In genomic region chr17:84498639-84499038, GRCm38 (mm10) we compare ENCODE assay signal across 11 mouse cellular contexts. TPM values are rescaled to one million over a fixed set of nuclear protein-coding genes. Genes with fewer than 3 reads are reported as not detected.
DNase-seq lines count a peak whose midpoint lies in the region; ATAC-seq lines count a peak whose summit lies in the region.
"Had no signal": no experiment of that assay in that cellular context is flagged by ENCODE, and none has a peak within 500 bp of the region (broad histone marks: within the 10 kb centered on the region; RNA-seq: fewer than 3 reads in every experiment).

No protein-coding gene starts in this region.

- no peak overlapping the region for H3K27ac ChIP-seq in heart, embryonic 12.5 days (ENCODE audit: poor library complexity, severe bottlenecking)
- H3K27ac ChIP-seq in kidney, embryonic 15.5 days = peak overlapping the region; percentile 79
- H3K27ac ChIP-seq: liver, embryonic 13.5 days had no signal

- WGBS in heart, embryonic 12.5 days = 67% methylated on average over 5 of the region's 5 CpGs
- WGBS in kidney, embryonic 15.5 days = 39% methylated on average over 5 of the region's 5 CpGs

- no peak overlapping the region for H3K4me3 ChIP-seq in heart, embryonic 12.5 days
- H3K4me3 ChIP-seq in kidney, embryonic 15.5 days (replicated peaks) = no peak overlapping the region
- H3K4me3 ChIP-seq: liver, embryonic 13.5 days had no signal

- peak; percentile 23 for DNase-seq in heart, adult 8-10 months (ENCODE audit: low spot score)
- peak; percentile 18 for DNase-seq in 3T3-L1 (ENCODE audit: low read depth, low spot score)
- peak; percentile 16 for DNase-seq in brain, adult 2 months (ENCODE audit: low read depth, low spot score)
- no peak for DNase-seq in layer of hippocampus, adult 9-10 months (ENCODE audit: low spot score)
- no peak for DNase-seq in left cerebral cortex, adult 18-20 months (ENCODE audit: low spot score in 2 of 2)
- DNase-seq: cerebellum, adult 9-10 months; liver, embryonic 13.5 days had no signal

- no peaks in the 10 kb centered on the region for H3K27me3 ChIP-seq in heart, embryonic 12.5 days (replicated peaks)
- no peaks in the 10 kb centered on the region for H3K27me3 ChIP-seq in kidney, embryonic 15.5 days
- H3K27me3 ChIP-seq: liver, embryonic 13.5 days had no signal

- no peaks in the 10 kb centered on the region for H3K4me1 ChIP-seq in heart, embryonic 12.5 days (replicated peaks)
- H3K4me1 ChIP-seq in kidney, embryonic 15.5 days = peaks cover 15% of the 10 kb centered on the region
- H3K4me1 ChIP-seq: liver, embryonic 13.5 days had no signal

- H3K9me3 ChIP-seq in heart, embryonic 12.5 days (replicated peaks) = no peaks in the 10 kb centered on the region
- H3K9me3 ChIP-seq in kidney, embryonic 15.5 days (replicated peaks) = no peaks in the 10 kb centered on the region
- H3K9me3 ChIP-seq: liver, embryonic 13.5 days had no signal

- no peaks in the 10 kb centered on the region for H3K36me3 ChIP-seq in heart, embryonic 12.5 days
- H3K36me3 ChIP-seq in kidney, embryonic 15.5 days = no peaks in the 10 kb centered on the region
- H3K36me3 ChIP-seq: liver, embryonic 13.5 days had no signal

- no peak for ATAC-seq in heart, embryonic 12.5 days (ENCODE audit: insufficient number of reproducible peaks, low FRiP score)
- ATAC-seq in kidney, embryonic 15.5 days (replicated peaks; ENCODE audit: low FRiP score) = no peak
- ATAC-seq in frontal cortex, adult (ENCODE audit: low TSS enrichment) = no peak

- H3K9ac ChIP-seq in heart, embryonic 12.5 days = no peak overlapping the region
- H3K9ac ChIP-seq in kidney, embryonic 15.5 days = no peak overlapping the region
- H3K9ac ChIP-seq: liver, embryonic 13.5 days had no signal

- no peak overlapping the region for H3K4me2 ChIP-seq in heart, embryonic 12.5 days
- H3K4me2 ChIP-seq in kidney, embryonic 15.5 days = no peak overlapping the region
- H3K4me2 ChIP-seq: liver, embryonic 13.5 days had no signal

RNA-seq across cellular contexts. Expression of gene Plekhh2, which starts 13.1 kb away (rescaled TPM):
- total RNA-seq in heart, adult 8-10 months (2022) = 1 to 10 TPM; 1.3 to 2.4 (median 2.1) TPM
- 3.3 and 3.6 TPM in 2 replicates for polyA plus RNA-seq in heart, embryonic 12.5 days (2016; fragmentation: Nextera tagmentation; extraction: Ambion mirVana)
- 10.3 and 11.9 TPM in 2 replicates for polyA plus RNA-seq in kidney, embryonic 15.5 days (2015; fragmentation: Nextera tagmentation; extraction: Ambion mirVana)
- total RNA-seq in left cerebral cortex, adult 18-20 months (2021) = 1 to 10 TPM; 4.9 to 6.8 TPM
- total RNA-seq: neutrophil, adult 5-6 weeks had no signal

RNA-seq across cellular contexts. Expression of gene Thada, which starts 32.6 kb away (rescaled TPM):
- 1 to 10 TPM; 8.1 to 8.9 (median 8.6) TPM for total RNA-seq in heart, adult 8-10 months (2022)
- 6.4 and 7.8 TPM in 2 replicates for polyA plus RNA-seq in heart, embryonic 12.5 days (2016; fragmentation: Nextera tagmentation; extraction: Ambion mirVana)
- polyA plus RNA-seq in kidney, embryonic 15.5 days (2015; fragmentation: Nextera tagmentation; extraction: Ambion mirVana) = 10.3 and 10.4 TPM in 2 replicates
- total RNA-seq in left cerebral cortex, adult 18-20 months (2021) = 10 to 100 TPM; 11.6 to 14.9 TPM

Comparison
In these comparisons a context has a peak if more than half of its experiments do, and no peak if none do; other contexts are left out.
1. DNase-seq: peak in heart, adult 8-10 months (single experiment), 3T3-L1 (single experiment) and brain, adult 2 months (single experiment); none in layer of hippocampus, adult 9-10 months (single experiment) and left cerebral cortex, adult 18-20 months (0 of 2).